Mouse (Mus musculus): ENCODE results near the gene Taar7a.

DNA sequence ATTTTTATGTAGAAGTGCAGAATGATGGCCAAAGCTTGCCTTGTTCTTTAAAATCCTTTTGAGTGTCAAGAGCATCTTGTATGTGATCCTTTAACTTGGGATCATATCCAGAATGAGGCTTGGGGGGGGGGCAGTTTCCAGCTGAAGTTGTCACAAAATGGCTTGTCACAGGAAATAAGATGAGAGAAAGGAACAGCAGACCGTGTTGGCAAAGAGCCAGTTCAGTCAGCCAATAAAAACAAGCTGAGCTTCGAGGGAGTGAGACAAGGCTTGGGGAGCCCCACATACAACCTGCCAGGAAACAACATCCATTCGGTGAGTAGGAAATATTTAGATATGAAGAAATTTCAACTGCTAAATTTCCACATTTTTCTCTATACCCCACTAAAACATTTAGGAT, 29.8 kb downstream of the Taar7a start:
- no peak for TF ChIP-seq CTCF (IDR thresholded peaks at IDR 0.05; ENCODE audit: borderline replicate concordance, extremely low read depth, insufficient read depth, insufficient read length)
- no peak for TF ChIP-seq POLR2A (IDR thresholded peaks at IDR 0.05; ENCODE audit: borderline replicate concordance, extremely low read depth, insufficient read depth, insufficient read length, poor library complexity, severe bottlenecking)
